Mouse (Mus musculus) liver, postnatal 0 days (tissue): ENCODE results near the gene Gm3594. TPM values are rescaled to one million over a fixed set of nuclear protein-coding genes. Genes with fewer than 3 reads are reported as not detected.
"Not testable (repeated sequence)": the region's sequence is repeated elsewhere in the genome, so short reads cannot be mapped to it uniquely, and the experiment has no call there.

ENCODE experiments used
- ATAC-seq: fragments of 200-750 bp; cut with Nextera tagmentation; 2 replicates; pipeline ENCODE4 v1.8.0; 2017; ENCODE audit warnings: mild to moderate bottlenecking, moderate library complexity
- DNase-seq: peaks from one replicate; pipeline ENCODE4 v3.0.0-alpha.2; 2016
- H3K27ac ChIP-seq: fragments of 300-500 bp; sonication (generic); 2 replicates; pipeline ENCODE4 v1.5.1; 2014; ENCODE audit warnings: antibody characterized with exemption, moderate library complexity, mild to moderate bottlenecking, low read depth
- H3K27me3 ChIP-seq: fragments of 300-500 bp; sonication (generic); 2 replicates; pipeline ENCODE4 v1.6.1; 2014; ENCODE audit warnings: low read length, control low read depth, mixed read lengths; ENCODE audit not compliant: insufficient read depth
- H3K36me3 ChIP-seq: fragments of 300-500 bp; sonication (generic); replicated peaks from 2 replicates; pipeline ENCODE4 v1.6.1; 2014; ENCODE audit warnings: mild to moderate bottlenecking, control low read depth, low read length, moderate library complexity, mixed read lengths; ENCODE audit not compliant: insufficient read depth
- H3K4me1 ChIP-seq: fragments of 300-500 bp; sonication (generic); 2 replicates; pipeline ENCODE4 v1.6.1; 2014; ENCODE audit warnings: antibody characterized with exemption, mild to moderate bottlenecking, control low read depth; ENCODE audit not compliant: insufficient read depth
- H3K4me2 ChIP-seq: fragments of 300-500 bp; sonication (generic); 2 replicates; pipeline ENCODE4 v1.6.1; 2014; ENCODE audit warnings: low read depth, mild to moderate bottlenecking, low read length, moderate library complexity, mixed read lengths
- H3K4me3 ChIP-seq: fragments of 300-500 bp; sonication (generic); 2 replicates; pipeline ENCODE4 v1.5.1; 2014; ENCODE audit warnings: low read depth, low read length
- H3K9ac ChIP-seq: fragments of 300-500 bp; sonication (generic); replicated peaks from 2 replicates; pipeline ENCODE4 v1.6.1; 2014; ENCODE audit warnings: mild to moderate bottlenecking, moderate library complexity
- H3K9me3 ChIP-seq: fragments of 300-500 bp; sonication (generic); 2 replicates; pipeline ENCODE4 v1.6.1; 2016; ENCODE audit warnings: mild to moderate bottlenecking, control low read depth, low read length, mixed read lengths
- WGBS: fragments of 180-500 bp; shearing (Covaris S2); extraction: QIAGEN DNeasy Blood & Tissue Kit; methylation state at CpG from one replicate; pipeline ENCODE4 v1.1.7; 2014; ENCODE audit not compliant: insufficient replicate concordance; 5-methylcytosine and 5-hydroxymethylcytosine counted together
- polyA plus RNA-seq: library from polyadenylated mRNA; unstranded; fragments of >200 nt; fragmentation: Nextera tagmentation; extraction: Ambion mirVana; gene quantifications from 2 replicates; pipeline ENCODE4 v1.2.1, GENCODE M21; 2015

Gene Gm3594
- not detected in 2 replicates for polyA plus RNA-seq

GRCm38 (mm10) chr14:6444511-6444910, at the start of gene Gm3594:
Gene Gm3594, minus strand, starts transcription at chr14:6444611.
- not testable (repeated sequence) for H3K27me3 ChIP-seq, H3K4me2 ChIP-seq, H3K9ac ChIP-seq, H3K36me3 ChIP-seq, DNase-seq, H3K9me3 ChIP-seq, H3K4me1 ChIP-seq, ATAC-seq, H3K27ac ChIP-seq, H3K4me3 ChIP-seq
- WGBS: no CpG with 5 or more reads among the region's 4 CpGs

GRCm38 (mm10) chr14:6486331-6486730, 41.9 kb upstream of the Gm3594 start:
- not testable (repeated sequence) for H3K9ac ChIP-seq, H3K27ac ChIP-seq, H3K4me3 ChIP-seq, ATAC-seq, H3K9me3 ChIP-seq, DNase-seq, H3K27me3 ChIP-seq, H3K36me3 ChIP-seq, H3K4me1 ChIP-seq, H3K4me2 ChIP-seq
- 15% methylated on average over 1 of the region's 1 CpGs for WGBS

DNA sequence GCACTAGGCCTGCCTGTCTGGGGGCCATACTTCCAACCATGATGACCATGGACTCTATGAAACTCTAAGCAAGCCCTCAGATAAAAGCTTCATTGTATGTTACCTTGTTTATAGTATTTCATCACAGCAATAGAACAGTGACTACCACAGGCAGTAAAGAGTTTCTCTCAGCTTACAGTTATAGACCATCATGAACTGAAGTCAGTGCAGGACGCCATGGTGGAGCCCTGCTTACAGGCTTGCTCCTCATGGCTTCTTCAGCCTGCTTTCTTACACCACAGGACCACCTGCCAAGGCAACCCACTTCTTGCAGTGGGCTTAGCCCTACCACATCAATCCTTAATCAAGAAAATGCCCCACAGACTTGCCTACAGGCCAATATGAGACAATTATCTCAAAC, 41.1 kb upstream of the Gm3594 start:
- DNase-seq: not testable (repeated sequence)

DNA sequence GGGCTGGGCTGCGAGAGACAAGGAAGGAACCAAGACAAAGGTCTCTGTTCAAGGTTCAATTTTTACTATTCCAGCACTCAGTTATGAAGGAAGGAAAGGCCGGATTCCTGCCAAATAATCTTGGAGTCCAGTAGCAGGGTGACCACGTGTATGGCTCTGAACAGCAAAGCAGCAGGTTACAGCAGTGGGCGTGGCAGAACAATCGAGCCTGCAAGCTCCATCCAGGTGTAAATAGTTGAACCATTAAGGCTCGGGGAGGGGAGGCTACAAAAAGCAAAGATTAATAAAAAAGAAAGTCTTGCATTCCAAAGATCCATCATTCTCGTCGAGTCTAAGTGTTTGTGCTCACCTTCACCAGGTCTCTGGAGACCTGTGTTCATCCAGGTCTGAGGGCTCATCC, 37.7 kb upstream of the Gm3594 start:
- not testable (repeated sequence) for H3K9me3 ChIP-seq, H3K9ac ChIP-seq, H3K27ac ChIP-seq, H3K36me3 ChIP-seq, ATAC-seq, H3K4me1 ChIP-seq, DNase-seq, H3K4me3 ChIP-seq, H3K27me3 ChIP-seq, H3K4me2 ChIP-seq
- 69% methylated on average over 7 of the region's 8 CpGs for WGBS

More for the DNA sequence above, 41.1 kb upstream of the Gm3594 start:
- not testable (repeated sequence) for H3K36me3 ChIP-seq, H3K4me3 ChIP-seq, H3K4me1 ChIP-seq, ATAC-seq, H3K27me3 ChIP-seq, H3K9ac ChIP-seq, H3K9me3 ChIP-seq, H3K4me2 ChIP-seq, H3K27ac ChIP-seq
- WGBS: no CpG with 5 or more reads among the region's 1 CpGs

GRCm38 (mm10) chr14:6471856-6472255, 27.4 kb upstream of the Gm3594 start:
- H3K27ac ChIP-seq, H3K9me3 ChIP-seq, H3K9ac ChIP-seq, H3K4me2 ChIP-seq, H3K36me3 ChIP-seq, DNase-seq, H3K4me3 ChIP-seq, H3K4me1 ChIP-seq, ATAC-seq, H3K27me3 ChIP-seq: not testable (repeated sequence)
- WGBS: 77% methylated on average over 1 of the region's 1 CpGs

GRCm38 (mm10) chr14:6440774-6441173, 3.6 kb downstream of the Gm3594 start:
- ATAC-seq, H3K9me3 ChIP-seq, H3K4me2 ChIP-seq, H3K4me3 ChIP-seq, H3K9ac ChIP-seq, DNase-seq, H3K4me1 ChIP-seq, H3K27me3 ChIP-seq, H3K27ac ChIP-seq, H3K36me3 ChIP-seq: not testable (repeated sequence)
- WGBS: 50% methylated on average over 2 of the region's 4 CpGs

DNA sequence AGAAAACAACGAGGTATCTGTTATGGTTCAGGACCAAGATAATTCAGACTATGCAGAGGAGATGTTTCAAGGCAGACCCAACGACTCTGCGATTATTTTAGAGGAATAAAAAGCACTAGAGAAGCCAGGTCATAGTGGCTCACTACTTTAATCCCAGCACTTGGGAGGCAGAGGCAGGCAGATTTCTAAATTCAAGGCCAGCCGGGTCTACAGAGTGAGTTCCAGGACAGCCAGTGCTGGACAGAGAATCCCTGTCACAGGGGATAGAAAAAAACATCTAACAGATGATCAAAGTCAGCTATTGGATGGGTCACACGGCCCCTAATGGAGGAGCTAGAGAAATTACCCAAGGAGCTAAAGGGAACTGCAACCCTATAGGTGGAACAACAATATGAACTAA, 4.2 kb downstream of the Gm3594 start:
- H3K4me3 ChIP-seq, H3K27ac ChIP-seq, DNase-seq, H3K4me1 ChIP-seq, H3K9ac ChIP-seq, H3K36me3 ChIP-seq, H3K4me2 ChIP-seq, H3K27me3 ChIP-seq, H3K9me3 ChIP-seq, ATAC-seq: not testable (repeated sequence)
- WGBS: 63% methylated on average over 1 of the region's 5 CpGs

GRCm38 (mm10) chr14:6426766-6427165, 17.6 kb downstream of the Gm3594 start:
- not testable (repeated sequence) for H3K4me2 ChIP-seq, H3K9me3 ChIP-seq, H3K27me3 ChIP-seq, DNase-seq, H3K36me3 ChIP-seq, ATAC-seq, H3K27ac ChIP-seq, H3K4me3 ChIP-seq, H3K9ac ChIP-seq, H3K4me1 ChIP-seq
- WGBS: 9% methylated on average over 5 of the region's 42 CpGs

GRCm38 (mm10) chr14:6426353-6426752, 18.1 kb downstream of the Gm3594 start:
- not testable (repeated sequence) for DNase-seq, ATAC-seq, H3K36me3 ChIP-seq, H3K4me2 ChIP-seq, H3K4me3 ChIP-seq, H3K4me1 ChIP-seq, H3K27me3 ChIP-seq, H3K9ac ChIP-seq, H3K27ac ChIP-seq, H3K9me3 ChIP-seq
- 16% methylated on average over 21 of the region's 22 CpGs for WGBS

DNA sequence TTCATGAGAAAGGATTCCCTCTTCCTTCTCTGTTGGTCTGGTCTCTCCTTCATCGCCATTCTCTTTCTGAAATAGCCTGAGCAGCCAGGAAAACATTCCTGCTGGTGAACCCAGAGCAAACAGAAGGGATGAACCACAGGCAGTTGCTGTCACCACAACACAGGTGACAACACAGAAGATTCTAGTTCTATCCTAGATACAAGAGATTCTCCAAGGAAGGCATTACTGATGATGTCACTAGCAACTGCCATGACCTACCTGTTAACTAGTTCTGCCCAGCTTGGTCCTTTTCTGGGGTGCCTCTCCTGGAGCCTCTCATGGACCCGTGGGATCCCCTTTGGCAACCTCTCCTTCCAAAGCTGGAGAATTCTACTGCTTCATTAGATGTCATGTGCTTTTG, 32.0 kb downstream of the Gm3594 start, which contains the start of gene Gm3591:
Gene Gm3591 (minus strand): TSS at position 101 of the 400 bp plus-strand sequence.
- not testable (repeated sequence) for H3K9me3 ChIP-seq, H3K9ac ChIP-seq, H3K36me3 ChIP-seq, H3K4me1 ChIP-seq, H3K4me2 ChIP-seq, H3K4me3 ChIP-seq, H3K27me3 ChIP-seq, ATAC-seq, H3K27ac ChIP-seq, DNase-seq
- no CpG with 5 or more reads among the region's 2 CpGs for WGBS
